Mouse (Mus musculus) cerebellum, adult 8-10 months (tissue): ENCODE measurements around the gene S100a2.

Source experiments
- DNase-seq: peaks from one replicate; pipeline ENCODE4 v3.0.0; 2022

Gene S100a2

DNA sequence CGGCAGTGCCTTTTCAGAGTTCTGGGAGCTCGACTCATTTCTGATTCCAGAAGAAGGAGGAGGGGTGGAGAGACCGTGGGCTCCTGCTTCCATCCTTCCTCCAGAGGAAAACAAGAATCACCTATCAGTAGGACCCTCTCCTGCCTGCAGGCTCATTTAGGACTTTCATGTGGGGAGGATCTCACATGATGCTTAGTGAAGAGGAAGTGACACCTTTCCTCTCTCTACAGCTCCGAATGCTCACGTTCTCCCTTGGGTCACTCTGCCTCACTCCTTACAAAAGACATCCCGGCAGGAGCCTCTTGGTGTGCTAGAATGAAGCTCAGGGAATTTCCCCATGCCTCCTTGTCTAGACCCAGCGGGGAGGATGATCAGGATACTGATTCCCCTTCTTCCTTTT, 31.5 kb downstream of the S100a2 start:
- no peak for DNase-seq

GRCm38 (mm10) chr3:90623435-90624071, 33.5 kb downstream of the S100a2 start:
- no peak for DNase-seq

- no peak for DNase-seq
Measured at GRCm38 (mm10) chr3:90625496-90625895, 35.4 kb downstream of the S100a2 start.

DNA sequence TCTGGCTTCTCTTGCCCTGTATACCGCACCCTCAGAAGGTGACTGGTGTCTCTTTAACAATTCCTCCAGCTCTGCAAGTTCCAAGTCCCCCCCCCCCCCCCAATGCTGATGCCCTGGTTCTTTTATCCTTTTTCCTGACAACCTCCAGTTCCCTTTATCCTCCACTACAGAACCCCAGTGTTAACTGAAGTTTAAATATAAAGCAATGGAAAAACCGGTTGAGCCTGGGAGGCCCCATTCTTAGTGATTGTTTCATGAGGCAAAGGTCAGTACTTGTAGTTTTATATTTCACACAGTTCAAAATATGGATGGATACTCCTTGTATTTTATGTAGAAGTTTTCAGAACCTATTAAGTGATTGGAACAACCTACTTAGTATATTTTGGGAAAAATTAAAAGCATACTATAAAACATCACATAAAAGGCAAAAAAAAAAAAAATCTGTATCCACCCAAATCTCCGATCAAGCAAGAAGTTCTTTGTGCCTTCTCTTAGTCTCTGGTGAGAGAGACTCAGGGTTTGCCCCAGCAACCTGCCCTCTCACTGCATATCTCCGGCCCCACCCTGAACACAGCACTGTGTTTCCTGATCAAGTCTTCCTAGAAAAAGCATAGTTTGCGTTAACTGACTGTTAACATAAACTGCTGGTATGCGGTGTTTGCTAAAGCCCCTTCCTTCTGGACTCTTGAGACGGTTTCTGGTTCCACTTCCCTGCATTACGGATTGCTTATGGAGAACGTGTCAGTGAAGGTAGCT, 36.4 kb downstream of the S100a2 start:
- DNase-seq = no peak

DNA sequence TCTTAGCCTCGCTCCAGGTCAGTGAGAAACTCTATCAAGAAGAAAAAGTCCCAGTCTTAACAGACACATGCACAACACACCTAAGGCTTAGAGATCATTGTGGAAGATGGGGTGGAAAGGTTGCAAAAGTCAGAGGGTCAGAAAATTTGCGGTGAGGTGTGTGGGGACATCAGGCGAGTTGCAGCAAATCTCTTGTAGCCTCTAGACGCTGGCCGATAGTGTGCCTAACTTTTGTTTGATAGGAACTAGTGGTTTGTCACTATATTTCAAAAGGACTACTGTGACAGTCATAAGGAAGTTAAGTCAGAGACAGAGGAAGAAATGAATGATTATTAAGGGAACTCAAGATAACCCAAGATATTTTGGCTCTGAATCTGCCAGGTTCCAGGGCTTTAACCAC, 37.3 kb downstream of the S100a2 start:
- DNase-seq = no peak

- DNase-seq = no peak
Measured at GRCm38 (mm10) chr3:90627807-90628206, 37.8 kb downstream of the S100a2 start.

GRCm38 (mm10) chr3:90629298-90629697, 39.3 kb downstream of the S100a2 start:
- DNase-seq = no peak

GRCm38 (mm10) chr3:90631984-90632383, 41.9 kb downstream of the S100a2 start:
- DNase-seq = no peak

- no peak for DNase-seq
Measured at GRCm38 (mm10) chr3:90638511-90639275, 48.6 kb downstream of the S100a2 start.

GRCm38 (mm10) chr3:90639511-90640154, 49.6 kb downstream of the S100a2 start:
- no peak for DNase-seq

DNA sequence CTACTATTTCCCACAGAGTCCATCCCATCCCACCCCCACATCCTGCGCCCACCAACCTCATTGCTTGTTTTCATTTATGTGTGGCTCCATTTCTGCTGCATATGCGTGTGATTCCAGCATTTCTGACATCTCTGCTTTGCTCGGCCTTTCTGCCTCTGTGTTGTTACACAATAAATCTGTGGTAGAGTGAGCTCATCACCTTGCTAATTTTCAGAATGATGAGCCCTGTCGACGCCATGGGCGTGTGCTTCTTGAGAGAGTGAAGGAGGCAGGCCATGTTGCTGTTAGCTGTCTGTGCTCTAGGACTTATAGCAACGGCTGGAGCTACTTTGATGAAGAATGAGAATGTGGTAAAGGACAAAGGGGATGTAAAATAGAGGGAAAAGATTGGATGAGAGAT, 50.9 kb downstream of the S100a2 start:
- DNase-seq = no peak
